Mouse (Mus musculus): ENCODE results near the gene Abhd2. TPM values are rescaled to one million over a fixed set of nuclear protein-coding genes. Genes with fewer than 3 reads are reported as not detected.
A peak's percentile ranks its signal among the peaks of the same experiment; 100 is the strongest.
"Not testable (repeated sequence)": the region's sequence is repeated elsewhere in the genome, so short reads cannot be mapped to it uniquely, and the experiment has no call there.

The Abhd2 gene
- polyA plus RNA-seq, 1 experiment from 2014 or later, result 14.3 TPM

GRCm38 (mm10) chr7:79269411-79269810, 3.6 kb upstream of the Abhd2 start:
- 66% methylated on average over 8 of the region's 8 CpGs for WGBS
- Histone ChIP-seq H3K4me1 (peaks cover 16% of the 10 kb centered on the region), H3K4me2 (replicated peaks) (no peak overlapping the region), H3K27ac (no peak overlapping the region), H3K9ac (no peak overlapping the region), H3K27me3 (no peaks in the 10 kb centered on the region), H3K36me3 (no peaks in the 10 kb centered on the region), H3K9me3 (replicated peaks) (no peaks in the 10 kb centered on the region), H3K4me3 (no peak overlapping the region)
- no peak for ATAC-seq (ENCODE audit: low FRiP score)

GRCm38 (mm10) chr7:79269866-79270265, 3.1 kb upstream of the Abhd2 start:
- Histone ChIP-seq H3K27me3 (no peaks in the 10 kb centered on the region), H3K9ac (no peak overlapping the region), H3K4me2 (replicated peaks) (no peak overlapping the region), H3K36me3 (no peaks in the 10 kb centered on the region), H3K4me3 (no peak overlapping the region), H3K4me1 (peaks cover 21% of the 10 kb centered on the region), H3K9me3 (replicated peaks) (no peaks in the 10 kb centered on the region), H3K27ac (no peak overlapping the region)
- 73% methylated on average over 1 of the region's 1 CpGs for WGBS
- no peak for ATAC-seq (ENCODE audit: low FRiP score)

- ATAC-seq (ENCODE audit: low FRiP score), result no peak
- WGBS, result 83% methylated on average over 9 of the region's 9 CpGs
- Histone ChIP-seq H3K9ac (no peak overlapping the region), H3K27me3 (no peaks in the 10 kb centered on the region), H3K36me3 (no peaks in the 10 kb centered on the region), H3K4me2 (replicated peaks) (no peak overlapping the region), H3K9me3 (replicated peaks) (no peaks in the 10 kb centered on the region), H3K4me3 (no peak overlapping the region), H3K27ac (no peak overlapping the region), H3K4me1 (peaks cover 32% of the 10 kb centered on the region)
These were observed 2.0 kb upstream of the Abhd2 start for GRCm38 (mm10) chr7:79270961-79271387.

- Histone ChIP-seq H3K27ac (peak overlapping the region; percentile 32; the same call in 1 of the 2 replicates), H3K27me3 (no peaks in the 10 kb centered on the region), H3K9me3 (replicated peaks) (no peaks in the 10 kb centered on the region), H3K4me2 (replicated peaks) (peak overlapping the region; percentile 53), H3K36me3 (no peaks in the 10 kb centered on the region), H3K4me3 (peak overlapping the region; percentile 77), H3K4me1 (peaks cover 39% of the 10 kb centered on the region), H3K9ac (no peak overlapping the region)
- ATAC-seq (ENCODE audit: low FRiP score), result no peak
- WGBS, result 84% methylated on average over 16 of the region's 16 CpGs
These were observed 874 bp upstream of the Abhd2 start for GRCm38 (mm10) chr7:79271861-79272788.

GRCm38 (mm10) chr7:79273738-79274472, 906 bp downstream of the Abhd2 start:
- 18% methylated on average over 15 of the region's 15 CpGs for WGBS
- H3K27me3 ChIP-seq, result no peaks in the 10 kb centered on the region
- peaks cover 47% of the 10 kb centered on the region for H3K4me1 ChIP-seq
- H3K36me3 ChIP-seq, result no peaks in the 10 kb centered on the region
- no peak for ATAC-seq (ENCODE audit: low FRiP score)
- peak overlapping the region; percentile 74 for H3K9ac ChIP-seq
- H3K27ac ChIP-seq, result peak overlapping the region; percentile 85
- H3K4me2 ChIP-seq (replicated peaks), result peak overlapping the region; percentile 80
- H3K9me3 ChIP-seq (replicated peaks), result no peaks in the 10 kb centered on the region
- peak overlapping the region; percentile 77 for H3K4me3 ChIP-seq

GRCm38 (mm10) chr7:79274473-79275010, 1.5 kb downstream of the Abhd2 start:
- H3K27me3 ChIP-seq, result no peaks in the 10 kb centered on the region
- H3K36me3 ChIP-seq, result no peaks in the 10 kb centered on the region
- H3K4me1 ChIP-seq, result peaks cover 54% of the 10 kb centered on the region
- no peak for ATAC-seq (ENCODE audit: low FRiP score)
- peak overlapping the region; percentile 74 for H3K9ac ChIP-seq
- H3K4me2 ChIP-seq (replicated peaks), result peak overlapping the region; percentile 80
- H3K27ac ChIP-seq, result peak overlapping the region; percentile 85; the same call in 1 of the 2 replicates
- peak overlapping the region; percentile 77 for H3K4me3 ChIP-seq
- 83% methylated on average over 8 of the region's 8 CpGs for WGBS
- H3K9me3 ChIP-seq (replicated peaks), result no peaks in the 10 kb centered on the region

GRCm38 (mm10) chr7:79275345-79275744, 2.3 kb downstream of the Abhd2 start:
- H3K27me3 ChIP-seq, result no peaks in the 10 kb centered on the region
- H3K27ac ChIP-seq, result no peak overlapping the region
- 46% methylated on average over 11 of the region's 11 CpGs for WGBS
- no peaks in the 10 kb centered on the region for H3K9me3 ChIP-seq (replicated peaks)
- no peaks in the 10 kb centered on the region for H3K36me3 ChIP-seq
- peak overlapping the region; percentile 80 for H3K4me2 ChIP-seq (replicated peaks)
- no peak overlapping the region for H3K4me3 ChIP-seq
- no peak for ATAC-seq (ENCODE audit: low FRiP score)
- H3K9ac ChIP-seq, result peak overlapping the region; percentile 1; the same call in 1 of the 2 replicates
- H3K4me1 ChIP-seq, result peaks cover 55% of the 10 kb centered on the region

GRCm38 (mm10) chr7:79278432-79278831, 5.4 kb downstream of the Abhd2 start:
- WGBS, result 85% methylated on average over 13 of the region's 13 CpGs
- Histone ChIP-seq H3K36me3 (no peaks in the 10 kb centered on the region), H3K9me3 (replicated peaks) (no peaks in the 10 kb centered on the region), H3K27ac (no peak overlapping the region), H3K27me3 (no peaks in the 10 kb centered on the region), H3K9ac (no peak overlapping the region), H3K4me3 (no peak overlapping the region), H3K4me1 (peaks cover 65% of the 10 kb centered on the region), H3K4me2 (replicated peaks) (no peak overlapping the region)
- ATAC-seq (ENCODE audit: low FRiP score), result no peak

- WGBS, result 78% methylated on average over 10 of the region's 10 CpGs
- no peaks in the 10 kb centered on the region for H3K36me3 ChIP-seq
- no peak for ATAC-seq (ENCODE audit: low FRiP score)
- H3K27ac ChIP-seq, result peak overlapping the region; percentile 32; the same call in 1 of the 2 replicates
- H3K9me3 ChIP-seq (replicated peaks), result no peaks in the 10 kb centered on the region
- H3K9ac ChIP-seq, result no peak overlapping the region
- no peaks in the 10 kb centered on the region for H3K27me3 ChIP-seq
- no peak overlapping the region for H3K4me2 ChIP-seq (replicated peaks)
- no peak overlapping the region for H3K4me3 ChIP-seq
- H3K4me1 ChIP-seq, result peaks cover 57% of the 10 kb centered on the region
These were observed 6.5 kb downstream of the Abhd2 start for GRCm38 (mm10) chr7:79279376-79280029.

- Histone ChIP-seq H3K4me3 (no peak overlapping the region), H3K4me2 (replicated peaks) (no peak overlapping the region), H3K27ac (peak overlapping the region; percentile 17; the same call in 1 of the 2 replicates), H3K36me3 (no peaks in the 10 kb centered on the region; the same call in 1 of the 2 replicates), H3K27me3 (no peaks in the 10 kb centered on the region), H3K4me1 (peaks cover 33% of the 10 kb centered on the region), H3K9me3 (replicated peaks) (no peaks in the 10 kb centered on the region), H3K9ac (no peak overlapping the region)
- ATAC-seq (ENCODE audit: low FRiP score), result no peak
- WGBS, result 87% methylated on average over 12 of the region's 12 CpGs
These were observed 10.1 kb downstream of the Abhd2 start for GRCm38 (mm10) chr7:79282883-79283670.

GRCm38 (mm10) chr7:79283671-79283941, 10.6 kb downstream of the Abhd2 start:
- H3K4me3 ChIP-seq; ATAC-seq (ENCODE audit: low FRiP score); H3K4me2 ChIP-seq (replicated peaks); H3K27me3 ChIP-seq; H3K27ac ChIP-seq; H3K36me3 ChIP-seq; H3K9ac ChIP-seq; H3K9me3 ChIP-seq (replicated peaks): not testable (repeated sequence)
- WGBS, result 92% methylated on average over 1 of the region's 1 CpGs
- peaks cover 28% of the 10 kb centered on the region for H3K4me1 ChIP-seq

Data from hindbrain, embryonic 12.5 days (tissue).